Mouse (Mus musculus): Measurements from ENCODE around the gene Celsr3.

- TF ChIP-seq CTCF (IDR thresholded peaks at IDR 0.05; ENCODE audit: extremely low read depth, insufficient read length, insufficient replicate concordance, low read depth, low read length) = no peak
- TF ChIP-seq POLR2A (IDR thresholded peaks at IDR 0.05; ENCODE audit: low read depth, low read length) = no peak
Measured at GRCm38 (mm10) chr9:108827454-108827853, 1.3 kb downstream of the Celsr3 start.

Measured in small intestine, adult 2 months (tissue).